Mouse (Mus musculus): Measurements from ENCODE around the gene Mrps9.

DNA sequence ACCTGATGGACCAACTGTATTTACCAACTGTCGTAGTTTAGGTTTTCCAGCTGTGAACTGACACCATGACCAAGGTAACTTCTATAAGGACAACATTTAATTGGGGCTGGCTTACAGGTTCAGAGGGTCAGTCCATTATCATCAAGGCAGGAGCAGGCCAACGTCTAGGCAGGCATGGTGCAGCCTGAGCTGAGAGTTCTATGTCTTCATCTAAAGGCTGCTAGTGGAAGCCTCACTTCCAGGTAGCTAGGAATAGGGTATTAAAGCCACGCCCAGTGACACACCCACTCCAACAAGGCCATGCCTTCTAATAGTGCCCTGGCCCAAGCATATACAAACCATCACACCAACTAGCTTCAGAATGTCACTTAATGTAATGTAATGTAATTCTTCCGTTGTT lies 97.5 kb downstream of the Mrps9 start:
- TF ChIP-seq POLR2A (IDR thresholded peaks at IDR 0.05; ENCODE audit: control insufficient read depth, extremely low read depth, insufficient read depth, low read length, poor library complexity) = no peak
- no peak for TF ChIP-seq CTCF (IDR thresholded peaks at IDR 0.05; ENCODE audit: borderline replicate concordance, control insufficient read depth, extremely low read depth, insufficient read depth, low read length, poor library complexity)
